Mouse (Mus musculus): ENCODE measurements around the gene Mab21l2. TPM values are rescaled to one million over a fixed set of nuclear protein-coding genes. Genes with fewer than 3 reads are reported as not detected.

The Mab21l2 gene
- total and polyA plus RNA-seq, 3 experiments: not detected

- H3K79me2 ChIP-seq (ENCODE audit: control insufficient read depth, insufficient read depth, low read length, poor library complexity): no peaks in the 10 kb centered on the region
- TF ChIP-seq HCFC1 (IDR thresholded peaks at IDR 0.05; ENCODE audit: low read depth, low read length) (no peak), UBTF (IDR thresholded peaks at IDR 0.05; ENCODE audit: borderline replicate concordance, insufficient read depth, low read depth, low read length) (no peak), SIN3A (IDR thresholded peaks at IDR 0.05; ENCODE audit: low read length) (no peak), POLR2AphosphoS5 (IDR thresholded peaks at IDR 0.05; ENCODE audit: borderline replicate concordance, low read depth, low read length) (no peak), MYC (IDR thresholded peaks at IDR 0.05; ENCODE audit: low read depth, low read length) (no peak), USF1 (IDR thresholded peaks at IDR 0.05; ENCODE audit: low read depth, low read length) (no peak), RCOR1 (IDR thresholded peaks at IDR 0.05; ENCODE audit: low read depth, low read length) (no peak), TAL1 (IDR thresholded peaks at IDR 0.05; ENCODE audit: low read length) (no peak), BHLHE40 (IDR thresholded peaks at IDR 0.05; ENCODE audit: borderline replicate concordance, low read depth, low read length) (no peak), MXI1 (IDR thresholded peaks at IDR 0.05; ENCODE audit: low read depth, low read length) (no peak)
- no peak overlapping the region for H3K4me3 ChIP-seq (ENCODE audit: control insufficient read depth in 1 of 2, insufficient read depth in 1 of 2, low read depth in 2 of 2, low read length in 2 of 2)
- no peak overlapping the region for H3K9ac ChIP-seq (ENCODE audit: control insufficient read depth, low read depth, low read length, poor library complexity, severe bottlenecking)
- H3K36me3 ChIP-seq (ENCODE audit: control insufficient read depth in 1 of 2, insufficient read depth in 2 of 2, low read length in 2 of 2): no peaks in the 10 kb centered on the region
- no peak for DNase-seq (ENCODE audit: low read depth, low spot score)
- peaks cover 0 to 6% of the 10 kb centered on the region in 2 experiments; a peak in 2 of 4 replicates for H3K4me1 ChIP-seq (ENCODE audit: control insufficient read depth in 1 of 2, insufficient read depth in 2 of 2, low read length in 2 of 2)
- H3K9me3 ChIP-seq (replicated peaks; ENCODE audit: insufficient read depth, low read length): no peaks in the 10 kb centered on the region
- H3K27ac ChIP-seq (ENCODE audit: control insufficient read depth, low read depth, low read length): no peak overlapping the region
- H3K27me3 ChIP-seq (ENCODE audit: control insufficient read depth in 1 of 2, insufficient read depth in 2 of 2, low read length in 2 of 2): no peaks in the 10 kb centered on the region
Observed at GRCm38 (mm10) chr3:86546471-86547250, 1.8 kb downstream of the Mab21l2 start.

- TF ChIP-seq ETS1 (IDR thresholded peaks at IDR 0.05; ENCODE audit: low read depth, low read length) (no peak), JUND (IDR thresholded peaks at IDR 0.05; ENCODE audit: low read depth, low read length) (no peak), USF1 (IDR thresholded peaks at IDR 0.05; ENCODE audit: low read depth, low read length) (no peak), MAZ (IDR thresholded peaks at IDR 0.05; ENCODE audit: low read depth, low read length) (no peak), MYB (IDR thresholded peaks at IDR 0.05; ENCODE audit: low read depth, low read length) (no peak), EP300 (IDR thresholded peaks at IDR 0.05; ENCODE audit: low read depth in 1 of 2, low read length in 2 of 2) (no peak), CHD1 (IDR thresholded peaks at IDR 0.05; ENCODE audit: low read depth, low read length) (no peak), E2F4 (IDR thresholded peaks at IDR 0.05; ENCODE audit: borderline replicate concordance, low read depth, low read length) (no peak), CHD2 (IDR thresholded peaks at IDR 0.05; ENCODE audit: low read length) (no peak), NELFE (IDR thresholded peaks at IDR 0.05; ENCODE audit: low read depth, low read length) (no peak), ZMIZ1 (IDR thresholded peaks at IDR 0.05; ENCODE audit: low read depth, low read length) (no peak), TAL1 (IDR thresholded peaks at IDR 0.05; ENCODE audit: low read length) (no peak), SMC3 (IDR thresholded peaks at IDR 0.05; ENCODE audit: low read depth, low read length) (no peak), POLR2A (IDR thresholded peaks at IDR 0.05; ENCODE audit: control insufficient read depth in 1 of 2, insufficient read depth in 1 of 2, low read depth in 1 of 2, low read length in 2 of 2, poor library complexity in 1 of 2) (no peak)
- H3K9me3 ChIP-seq (replicated peaks; ENCODE audit: insufficient read depth, low read length): no peaks in the 10 kb centered on the region
- H3K4me3 ChIP-seq (ENCODE audit: control insufficient read depth in 1 of 2, insufficient read depth in 1 of 2, low read depth in 2 of 2, low read length in 2 of 2): no peak overlapping the region
- H3K27ac ChIP-seq (ENCODE audit: control insufficient read depth, low read depth, low read length): no peak overlapping the region
- DNase-seq (ENCODE audit: low read depth, low spot score): no peak
- no peak overlapping the region for H3K9ac ChIP-seq (ENCODE audit: control insufficient read depth, low read depth, low read length, poor library complexity, severe bottlenecking)
- H3K4me1 ChIP-seq (ENCODE audit: control insufficient read depth in 1 of 2, insufficient read depth in 2 of 2, low read length in 2 of 2): peaks cover 0 to 6% of the 10 kb centered on the region in 2 experiments; a peak in 2 of 4 replicates
- H3K36me3 ChIP-seq (ENCODE audit: control insufficient read depth in 1 of 2, insufficient read depth in 2 of 2, low read length in 2 of 2): no peaks in the 10 kb centered on the region
- no peaks in the 10 kb centered on the region for H3K79me2 ChIP-seq (ENCODE audit: control insufficient read depth, insufficient read depth, low read length, poor library complexity)
- no peaks in the 10 kb centered on the region for H3K27me3 ChIP-seq (ENCODE audit: control insufficient read depth in 1 of 2, insufficient read depth in 2 of 2, low read length in 2 of 2)
Observed at GRCm38 (mm10) chr3:86545945-86546344, 2.5 kb downstream of the Mab21l2 start.

All from MEL (cell line).